Mouse (Mus musculus): ENCODE measurements at regions not wholly inside any gene's neighbourhood (a gene's known extent, or its start where the extent isn't known, plus 50 kb on each side); places are given as distances from the start of the nearest gene placed in this dataset.

GRCm38 (mm10) chr15:61770721-61771542 is 848.1 kb upstream of the A1bg start:
- no peak for DNase-seq (ENCODE audit: low read depth in 2 of 2, low spot score in 2 of 2)

- DNase-seq (ENCODE audit: low read depth in 2 of 2, low spot score in 2 of 2), result no peak
These were observed 843.8 kb upstream of the A1bg start for GRCm38 (mm10) chr15:61766544-61767094.

- no peak for DNase-seq (ENCODE audit: low read depth in 2 of 2, low spot score in 2 of 2)
These were observed 831.0 kb upstream of the A1bg start for GRCm38 (mm10) chr15:61753802-61754201.

GRCm38 (mm10) chr15:61723696-61724095 is 800.9 kb upstream of the A1bg start:
- no peak for DNase-seq (ENCODE audit: low read depth in 2 of 2, low spot score in 2 of 2)

- no peak for DNase-seq (ENCODE audit: low read depth in 2 of 2, low spot score in 2 of 2)
These were observed 795.7 kb upstream of the A1bg start for GRCm38 (mm10) chr15:61718486-61718885.

GRCm38 (mm10) chr15:61717216-61717615 is 794.4 kb upstream of the A1bg start:
- DNase-seq (ENCODE audit: low read depth in 2 of 2, low spot score in 2 of 2), result no peak

- no peak for DNase-seq (ENCODE audit: low read depth in 2 of 2, low spot score in 2 of 2)
These were observed 791.1 kb upstream of the A1bg start for GRCm38 (mm10) chr15:61713953-61714352.

GRCm38 (mm10) chr15:61708928-61709327 is 786.1 kb upstream of the A1bg start:
- DNase-seq (ENCODE audit: low read depth in 2 of 2, low spot score in 2 of 2), result no peak

- DNase-seq (ENCODE audit: low read depth in 2 of 2, low spot score in 2 of 2), result no peak
These were observed 785.1 kb upstream of the A1bg start for GRCm38 (mm10) chr15:61707952-61708351.

- DNase-seq (ENCODE audit: low read depth in 2 of 2, low spot score in 2 of 2), result no peak
These were observed 769.9 kb upstream of the A1bg start for GRCm38 (mm10) chr15:61692679-61693078.

- DNase-seq (ENCODE audit: low read depth in 2 of 2, low spot score in 2 of 2), result no peak
These were observed 767.6 kb upstream of the A1bg start for GRCm38 (mm10) chr15:61690425-61690824.

GRCm38 (mm10) chr15:61689776-61690397 is 767.1 kb upstream of the A1bg start:
- no peak for DNase-seq (ENCODE audit: low read depth in 2 of 2, low spot score in 2 of 2)

- no peak for DNase-seq (ENCODE audit: low read depth in 2 of 2, low spot score in 2 of 2)
These were observed 760.2 kb upstream of the A1bg start for GRCm38 (mm10) chr15:61682968-61683367.

GRCm38 (mm10) chr15:61670556-61670955 is 747.7 kb upstream of the A1bg start:
- peak; percentile 11 to 19 for DNase-seq (ENCODE audit: low read depth in 2 of 2, low spot score in 2 of 2)

- DNase-seq (ENCODE audit: low read depth in 2 of 2, low spot score in 2 of 2), result no peak
These were observed 737.8 kb upstream of the A1bg start for GRCm38 (mm10) chr15:61660581-61660980.

GRCm38 (mm10) chr15:61656951-61657350 is 734.1 kb upstream of the A1bg start:
- no peak for DNase-seq (ENCODE audit: low read depth in 2 of 2, low spot score in 2 of 2)

GRCm38 (mm10) chr15:61654846-61655245 is 732.0 kb upstream of the A1bg start:
- no peak for DNase-seq (ENCODE audit: low read depth in 2 of 2, low spot score in 2 of 2)

GRCm38 (mm10) chr15:61653853-61654252 is 731.0 kb upstream of the A1bg start:
- no peak for DNase-seq (ENCODE audit: low read depth in 2 of 2, low spot score in 2 of 2)

GRCm38 (mm10) chr15:61618638-61619500 is 696.1 kb upstream of the A1bg start:
- peak; percentile 30 to 49 for DNase-seq (ENCODE audit: low read depth in 2 of 2, low spot score in 2 of 2)

- DNase-seq (ENCODE audit: low read depth in 2 of 2, low spot score in 2 of 2), result no peak
These were observed 687.9 kb upstream of the A1bg start for GRCm38 (mm10) chr15:61610662-61611061.

- DNase-seq (ENCODE audit: low read depth in 2 of 2, low spot score in 2 of 2), result no peak
These were observed 686.8 kb upstream of the A1bg start for GRCm38 (mm10) chr15:61609656-61610055.
